Mouse (Mus musculus) spleen, postnatal 4 days (tissue): ENCODE data around the gene Serpinb9e.
"Not testable (repeated sequence)": the region's sequence is repeated elsewhere in the genome, so short reads cannot be mapped to it uniquely, and the experiment has no call there.

Experiments used
- DNase-seq, 2 experiments: peaks; one replicate each; pipeline ENCODE4 v3.0.0; 2022; ENCODE audit warnings: low spot score in 2 of 2

Gene Serpinb9e

GRCm38 (mm10) chr13:33249312-33249711 lies at the start of gene Serpinb9e:
Serpinb9e (plus strand) TSS chr13:33249612.
- not testable (repeated sequence) for DNase-seq

- DNase-seq = no peak
Observed at GRCm38 (mm10) chr13:33199740-33200139, 49.7 kb upstream of the Serpinb9e start.

- DNase-seq = not testable (repeated sequence)
Observed at GRCm38 (mm10) chr13:33308631-33309030, 59.2 kb downstream of the Serpinb9e start.
